Mouse (Mus musculus) bone marrow, adult 2 months (tissue): Measurements from ENCODE around the gene AC129217.1.

Experiments used
- CTCF ChIP-seq: fragments of 200-500 bp; IDR thresholded peaks from 2 replicates; pipeline ENCODE4 v1.5.1; 2011; ENCODE audit warnings: low read length, control low read depth; ENCODE audit not compliant: control insufficient read depth, insufficient read depth
- POLR2A ChIP-seq: fragments of 200-500 bp; IDR thresholded peaks from 2 replicates; pipeline ENCODE4 v1.6.1; 2011; ENCODE audit warnings: low read depth, mild to moderate bottlenecking, control low read depth, low read length, borderline replicate concordance; ENCODE audit not compliant: control insufficient read depth

DNA sequence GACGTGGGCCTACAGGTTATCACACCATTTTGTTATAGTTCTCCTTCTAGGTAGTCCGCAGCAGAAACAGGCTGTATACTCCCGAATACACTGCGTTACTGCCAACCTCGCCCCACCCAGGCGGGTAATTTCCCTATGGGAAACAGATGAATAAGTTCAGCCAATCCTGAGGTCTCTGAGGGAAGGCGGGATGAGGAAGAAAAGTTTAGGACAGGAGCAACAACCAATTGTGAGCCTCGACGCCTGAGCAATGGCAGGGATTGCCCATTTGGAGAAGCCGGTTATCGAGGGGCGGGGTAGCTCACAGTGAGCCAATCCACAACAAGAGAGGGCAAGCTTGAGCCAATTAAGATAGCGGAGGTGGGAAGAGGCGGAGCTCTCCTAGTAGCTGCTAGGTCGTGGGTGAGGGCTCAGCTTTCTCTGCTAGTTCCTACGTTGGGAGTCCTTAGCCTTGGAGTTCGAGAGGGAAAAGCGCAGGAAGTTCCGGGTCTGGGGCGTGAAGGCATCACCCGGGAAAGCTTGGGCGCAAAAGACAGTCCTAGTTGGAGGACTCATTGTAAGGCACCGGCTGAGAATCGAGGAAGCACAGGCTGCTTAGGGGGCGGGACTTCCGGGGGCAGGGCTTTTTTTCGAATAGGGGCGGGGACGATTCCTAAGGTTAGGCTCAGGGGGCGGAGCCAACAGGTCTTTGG lies 27.3 kb upstream of the AC129217.1 start, which contains the start of gene Zbtb3:
- TF ChIP-seq CTCF (no peak), POLR2A (no peak)
